Mouse (Mus musculus): ENCODE data around the gene Pak1. TPM values are rescaled to one million over a fixed set of nuclear protein-coding genes. Genes with fewer than 3 reads are reported as not detected.

The Pak1 gene
- total RNA-seq, 2 experiments from 2014 or later: 14.0 to 14.5 TPM

- no peak for ATAC-seq (replicated peaks; ENCODE audit: low FRiP score, poor library complexity, severe bottlenecking)
Observed at GRCm38 (mm10) chr7:97775380-97775779, 13.0 kb upstream of the Pak1 start.

GRCm38 (mm10) chr7:97775923-97776322 is 12.4 kb upstream of the Pak1 start:
- no peak for ATAC-seq (replicated peaks; ENCODE audit: low FRiP score, poor library complexity, severe bottlenecking)

GRCm38 (mm10) chr7:97777191-97777590 is 11.2 kb upstream of the Pak1 start:
- no peak for ATAC-seq (replicated peaks; ENCODE audit: low FRiP score, poor library complexity, severe bottlenecking)

DNA sequence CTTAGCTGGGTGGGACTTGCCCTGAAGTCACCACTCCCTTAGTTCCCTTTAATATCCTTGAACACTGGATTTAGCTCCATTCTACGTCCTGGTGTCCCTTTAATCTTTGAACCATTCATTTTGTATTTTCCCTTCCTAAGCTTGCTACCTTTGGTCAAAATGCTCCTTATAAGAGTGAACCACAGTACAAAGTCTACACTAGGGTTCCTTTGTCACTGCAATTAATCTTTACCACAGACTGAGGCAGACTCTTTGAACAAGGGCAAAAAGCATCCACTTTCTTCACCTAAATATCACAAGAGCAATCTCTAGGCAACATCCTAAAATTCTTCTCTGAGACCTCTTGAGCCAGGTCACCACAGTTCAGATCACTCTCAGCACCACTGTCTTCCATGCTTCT is 8.1 kb upstream of the Pak1 start:
- no peak for ATAC-seq (replicated peaks; ENCODE audit: low FRiP score, poor library complexity, severe bottlenecking)

- ATAC-seq (replicated peaks; ENCODE audit: low FRiP score, poor library complexity, severe bottlenecking): no peak
Observed at GRCm38 (mm10) chr7:97780815-97781214, 7.5 kb upstream of the Pak1 start.

GRCm38 (mm10) chr7:97781496-97781895 is 6.8 kb upstream of the Pak1 start:
- no peak for ATAC-seq (replicated peaks; ENCODE audit: low FRiP score, poor library complexity, severe bottlenecking)

GRCm38 (mm10) chr7:97783523-97783922 is 4.8 kb upstream of the Pak1 start:
- no peak for ATAC-seq (replicated peaks; ENCODE audit: low FRiP score, poor library complexity, severe bottlenecking)

DNA sequence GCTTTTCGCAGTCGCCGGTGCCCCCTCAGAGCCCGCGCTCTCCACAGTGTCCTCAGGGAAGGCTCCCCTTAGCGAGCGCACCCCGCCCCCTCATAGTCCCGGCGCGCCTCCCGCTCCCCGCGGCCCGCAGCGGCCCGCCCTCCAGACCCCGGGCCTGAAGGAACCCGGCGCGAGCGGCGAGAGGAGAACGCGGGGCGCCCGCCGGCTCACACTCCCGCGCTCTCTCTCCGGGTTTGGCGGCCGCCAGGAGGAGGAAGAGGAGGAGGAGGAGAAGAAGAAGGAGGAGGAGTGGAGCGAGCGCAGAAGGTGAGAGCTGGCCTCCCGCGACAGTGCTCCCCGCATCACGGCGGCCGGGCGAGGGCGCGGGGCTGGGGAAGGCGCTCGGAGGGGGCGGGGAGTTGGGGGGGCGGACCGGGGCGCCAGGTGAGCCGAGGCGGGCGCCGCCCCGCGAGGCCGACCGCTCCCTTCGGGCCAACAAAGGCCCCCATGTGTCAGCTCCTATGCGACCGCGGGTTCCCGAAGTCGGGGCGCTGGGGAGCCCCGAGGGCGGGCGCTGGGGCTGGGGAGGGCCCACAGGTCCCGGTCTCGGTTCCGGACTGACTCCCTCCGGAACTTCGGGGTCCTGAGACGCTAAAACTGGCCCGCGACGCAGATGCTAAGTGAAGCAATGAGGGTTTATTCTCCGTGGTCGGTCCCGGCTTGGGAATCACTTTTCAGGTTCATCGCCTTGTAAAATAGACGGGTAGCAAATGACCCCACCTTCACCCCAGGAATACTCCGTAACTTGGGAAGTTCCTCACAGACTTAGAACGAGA is 535 bp downstream of the Pak1 start:
- ATAC-seq (replicated peaks; ENCODE audit: low FRiP score, poor library complexity, severe bottlenecking): no peak

- no peak for ATAC-seq (replicated peaks; ENCODE audit: low FRiP score, poor library complexity, severe bottlenecking)
Observed at GRCm38 (mm10) chr7:97790272-97790671, 1.9 kb downstream of the Pak1 start.

- no peak for ATAC-seq (replicated peaks; ENCODE audit: low FRiP score, poor library complexity, severe bottlenecking)
Observed at GRCm38 (mm10) chr7:97792324-97792723, 4.0 kb downstream of the Pak1 start.

- no peak for ATAC-seq (replicated peaks; ENCODE audit: low FRiP score, poor library complexity, severe bottlenecking)
Observed at GRCm38 (mm10) chr7:97803116-97803515, 14.8 kb downstream of the Pak1 start.

- ATAC-seq (replicated peaks; ENCODE audit: low FRiP score, poor library complexity, severe bottlenecking): no peak
Observed at GRCm38 (mm10) chr7:97804245-97805066, 16.1 kb downstream of the Pak1 start.

GRCm38 (mm10) chr7:97805067-97805365 is 16.7 kb downstream of the Pak1 start:
- no peak for ATAC-seq (replicated peaks; ENCODE audit: low FRiP score, poor library complexity, severe bottlenecking)

DNA sequence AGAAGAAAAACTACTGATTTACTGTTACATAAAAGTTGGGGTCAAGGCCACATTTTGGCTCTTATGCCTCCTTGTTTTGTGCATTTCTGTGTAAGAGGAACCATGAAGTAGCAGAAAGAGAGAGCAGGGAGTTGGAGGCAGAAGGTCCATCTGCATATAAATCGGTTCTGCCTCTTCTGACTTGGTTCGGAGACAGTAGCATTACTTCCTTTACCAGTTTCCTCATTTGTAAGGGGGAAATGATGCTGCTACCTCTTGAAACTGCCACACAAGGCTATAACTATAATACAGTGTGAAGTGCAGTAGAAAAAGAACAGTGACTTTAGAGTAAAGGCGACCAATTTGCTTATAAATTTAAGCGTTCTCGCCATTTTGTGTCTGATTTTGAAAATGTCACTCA is 21.0 kb downstream of the Pak1 start:
- no peak for ATAC-seq (replicated peaks; ENCODE audit: low FRiP score, poor library complexity, severe bottlenecking)

GRCm38 (mm10) chr7:97821875-97822274 is 33.5 kb downstream of the Pak1 start:
- ATAC-seq (replicated peaks; ENCODE audit: low FRiP score, poor library complexity, severe bottlenecking): no peak

DNA sequence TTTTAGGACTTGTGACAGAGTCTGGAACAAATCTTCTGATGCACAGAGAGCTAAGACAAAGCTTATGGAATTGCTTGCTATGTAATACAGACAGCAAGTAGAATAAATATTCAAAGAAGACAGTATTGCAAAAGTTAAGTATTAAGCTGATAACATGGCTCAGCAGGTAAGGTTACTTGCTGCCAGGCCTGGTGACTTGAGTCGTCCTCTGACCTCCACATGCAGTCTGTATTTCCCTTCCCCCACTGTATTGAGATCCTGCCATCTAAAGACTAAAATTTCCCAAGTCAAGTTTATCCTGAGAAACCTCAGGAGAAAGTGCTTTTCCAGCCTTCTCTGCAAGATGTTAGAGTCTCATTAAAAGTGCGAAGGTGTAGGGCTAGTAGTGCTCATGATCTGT is 40.8 kb downstream of the Pak1 start:
- ATAC-seq (replicated peaks; ENCODE audit: low FRiP score, poor library complexity, severe bottlenecking): no peak

- no peak for ATAC-seq (replicated peaks; ENCODE audit: low FRiP score, poor library complexity, severe bottlenecking)
Observed at GRCm38 (mm10) chr7:97830739-97831138, 42.4 kb downstream of the Pak1 start.

GRCm38 (mm10) chr7:97832987-97833386 is 44.6 kb downstream of the Pak1 start:
- ATAC-seq (replicated peaks; ENCODE audit: low FRiP score, poor library complexity, severe bottlenecking): no peak

- ATAC-seq (replicated peaks; ENCODE audit: low FRiP score, poor library complexity, severe bottlenecking): no peak
Observed at GRCm38 (mm10) chr7:97838574-97838973, 50.2 kb downstream of the Pak1 start.

GRCm38 (mm10) chr7:97841311-97841710 is 53.0 kb downstream of the Pak1 start:
- ATAC-seq (replicated peaks; ENCODE audit: low FRiP score, poor library complexity, severe bottlenecking): no peak

DNA sequence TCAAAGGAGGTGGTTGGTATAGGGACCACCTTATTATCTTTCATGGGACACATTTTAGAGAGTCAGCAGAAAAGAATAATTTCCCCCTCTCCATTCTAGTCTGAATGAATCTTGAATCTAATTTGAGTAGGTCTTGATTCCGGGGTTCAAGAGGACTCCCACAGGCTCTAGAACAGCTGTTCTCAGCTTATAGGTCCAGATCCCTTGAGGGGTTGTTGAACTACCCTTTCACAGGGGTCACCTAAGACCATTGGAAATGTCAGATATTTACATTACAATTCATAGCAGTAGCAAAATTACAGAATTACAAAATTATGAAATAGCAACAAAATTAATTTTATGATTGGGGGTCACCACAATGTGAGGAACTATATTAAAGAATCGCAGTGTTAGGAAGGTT is 54.0 kb downstream of the Pak1 start:
- no peak for ATAC-seq (replicated peaks; ENCODE audit: low FRiP score, poor library complexity, severe bottlenecking)
